Mouse (Mus musculus): ENCODE data around the gene Eef2kmt. TPM values are rescaled to one million over a fixed set of nuclear protein-coding genes. Genes with fewer than 3 reads are reported as not detected.
"Not testable (repeated sequence)": the region's sequence is repeated elsewhere in the genome, so short reads cannot be mapped to it uniquely, and the experiment has no call there.

Gene Eef2kmt
- polyA plus RNA-seq, 1 experiment from 2014 or later, result 13.0 TPM

DNA sequence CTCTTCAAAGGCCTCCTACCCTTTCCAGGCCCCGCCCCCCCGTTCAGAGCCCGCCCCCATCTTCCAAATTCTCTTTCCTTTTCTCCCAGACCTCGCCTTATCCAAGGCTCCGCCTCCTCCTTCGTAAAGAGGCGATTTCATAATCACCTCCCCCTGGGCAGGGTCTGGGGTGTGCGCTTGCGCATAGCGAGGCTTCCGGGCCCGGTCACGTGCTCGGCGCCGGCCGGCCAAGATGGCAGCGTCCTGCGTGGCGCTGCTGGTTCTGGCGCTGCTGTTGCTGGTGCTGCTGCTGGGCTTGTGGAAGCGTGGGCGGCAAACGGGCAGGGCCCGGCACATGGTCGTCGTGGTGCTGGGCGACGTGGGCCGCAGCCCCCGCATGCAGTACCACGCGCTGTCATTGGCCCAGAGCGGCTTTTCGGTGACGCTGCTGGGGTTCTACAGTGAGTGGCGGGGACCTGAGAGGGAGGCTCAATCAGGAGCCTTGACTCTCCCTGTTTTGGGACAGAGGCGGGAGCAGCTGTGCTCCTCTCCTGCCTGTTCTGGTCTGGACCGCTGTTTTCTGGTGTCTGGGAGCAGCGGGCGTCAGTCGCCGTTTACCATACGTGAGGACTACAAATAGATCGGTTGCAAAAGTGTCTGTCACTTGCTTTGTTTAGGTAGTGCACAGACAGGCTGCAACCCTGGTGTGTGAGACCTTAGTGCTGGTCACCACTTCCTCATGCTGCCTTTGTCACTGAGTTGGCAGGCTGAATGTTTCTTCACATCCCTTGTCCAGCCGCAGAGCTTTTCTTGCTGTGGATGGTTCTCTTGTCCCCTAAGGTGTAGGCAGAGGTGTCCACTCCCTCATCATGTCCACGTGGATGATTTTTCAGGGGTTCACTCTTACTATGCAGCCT, 22.1 kb downstream of the Eef2kmt start, which contains the start of gene Alg1:
Alg1 (plus strand) TSS at position 204 of the 896 bp plus-strand sequence.
- Histone ChIP-seq H3K9ac (ENCODE audit: low read depth, low read length) (peak within 1 kb of the TSS; percentile 87), H3K27ac (ENCODE audit: low read depth, low read length) (0 out of 2 replicates have a peak within 1 kb of the TSS, but pooled peaks have one; percentile 0), H3K4me1 (replicated peaks; ENCODE audit: control insufficient read depth, insufficient read depth, low read length) (no peaks in the 10 kb centered on the region), H3K9me3 (ENCODE audit: control insufficient read depth, low read length) (no peaks in the 10 kb centered on the region), H3K4me3 (ENCODE audit: low read depth, low read length) (peak within 1 kb of the TSS; percentile 84), H3K27me3 (ENCODE audit: control insufficient read depth, insufficient read depth, low read length) (no peaks in the 10 kb centered on the region), H3K4me2 (replicated peaks; ENCODE audit: low read depth, low read length) (peak within 1 kb of the TSS; percentile 50), H3K36me3 (ENCODE audit: control insufficient read depth, insufficient read depth, low read length) (no peaks in the 10 kb centered on the region)
- ATAC-seq (ENCODE audit: low FRiP score) (peak; percentile 97), DNase-seq (ENCODE audit: low spot score) (peak; percentile 94)
- 2% methylated on average over 47 of the region's 47 CpGs for WGBS

DNA sequence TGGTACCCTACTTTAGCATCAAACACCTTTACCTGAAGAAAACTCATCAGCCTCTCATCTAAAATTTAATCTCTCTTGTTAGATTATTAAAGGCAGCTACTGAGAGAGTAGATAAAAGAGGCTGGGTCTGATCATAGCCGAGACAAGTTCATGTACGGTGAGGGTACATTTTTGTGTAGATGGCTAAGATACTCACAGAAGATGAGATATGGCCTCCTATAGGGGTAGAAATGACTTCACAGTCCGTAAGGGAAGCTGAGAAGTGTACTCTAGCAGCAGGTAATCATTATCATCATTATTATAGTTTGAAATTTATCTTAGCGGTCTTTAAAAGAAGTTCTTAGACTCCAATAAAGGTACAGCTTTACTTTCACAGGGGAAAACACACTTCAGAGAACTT, 22.8 kb downstream of the Eef2kmt start:
- Histone ChIP-seq H3K9me3 (ENCODE audit: control insufficient read depth, low read length) (no peaks in the 10 kb centered on the region), H3K27me3 (ENCODE audit: control insufficient read depth, insufficient read depth, low read length) (no peaks in the 10 kb centered on the region), H3K4me3 (ENCODE audit: low read depth, low read length) (peak overlapping the region; percentile 84; the same call in 1 of the 2 replicates), H3K4me1 (replicated peaks; ENCODE audit: control insufficient read depth, insufficient read depth, low read length) (no peaks in the 10 kb centered on the region), H3K36me3 (ENCODE audit: control insufficient read depth, insufficient read depth, low read length) (no peaks in the 10 kb centered on the region), H3K9ac (ENCODE audit: low read depth, low read length) (no peak overlapping the region), H3K27ac (ENCODE audit: low read depth, low read length) (no peak overlapping the region), H3K4me2 (replicated peaks; ENCODE audit: low read depth, low read length) (no peak overlapping the region)
- ATAC-seq (ENCODE audit: low FRiP score) (peak; percentile 37; the same call in 1 of the 2 replicates), DNase-seq (ENCODE audit: low spot score) (no peak)
- WGBS, result 72% methylated on average over 4 of the region's 4 CpGs

- H3K27me3 ChIP-seq (ENCODE audit: control insufficient read depth, insufficient read depth, low read length); DNase-seq (ENCODE audit: low spot score); H3K4me1 ChIP-seq (replicated peaks; ENCODE audit: control insufficient read depth, insufficient read depth, low read length); H3K9me3 ChIP-seq (ENCODE audit: control insufficient read depth, low read length); H3K9ac ChIP-seq (ENCODE audit: low read depth, low read length); H3K4me2 ChIP-seq (replicated peaks; ENCODE audit: low read depth, low read length); H3K27ac ChIP-seq (ENCODE audit: low read depth, low read length); H3K36me3 ChIP-seq (ENCODE audit: control insufficient read depth, insufficient read depth, low read length); H3K4me3 ChIP-seq (ENCODE audit: low read depth, low read length); ATAC-seq (ENCODE audit: low FRiP score): not testable (repeated sequence)
- WGBS, result 79% methylated on average over 3 of the region's 3 CpGs
Measured at GRCm38 (mm10) chr16:5228103-5228502, 27.7 kb downstream of the Eef2kmt start.

DNA sequence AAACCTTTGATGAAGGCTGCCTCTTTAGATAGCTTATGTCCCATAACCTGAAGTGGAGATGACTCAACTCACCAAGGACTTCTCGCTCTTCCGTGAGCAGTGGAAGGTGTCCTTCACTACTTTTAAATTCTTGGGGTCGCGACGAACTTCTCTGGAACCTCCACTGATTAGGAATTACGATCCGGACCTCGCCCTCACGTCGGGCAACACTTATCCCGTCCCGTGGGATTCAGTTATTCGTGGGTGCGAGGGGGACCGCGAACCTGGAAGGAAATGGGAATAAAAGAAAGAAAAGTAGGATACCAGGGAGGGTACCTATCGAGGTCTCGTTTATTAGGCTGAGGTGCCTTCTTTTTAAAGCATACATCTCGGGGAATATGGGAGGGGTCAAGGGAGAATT, 28.3 kb downstream of the Eef2kmt start:
- H3K4me3 ChIP-seq (ENCODE audit: low read depth, low read length), result not testable (repeated sequence)

DNA sequence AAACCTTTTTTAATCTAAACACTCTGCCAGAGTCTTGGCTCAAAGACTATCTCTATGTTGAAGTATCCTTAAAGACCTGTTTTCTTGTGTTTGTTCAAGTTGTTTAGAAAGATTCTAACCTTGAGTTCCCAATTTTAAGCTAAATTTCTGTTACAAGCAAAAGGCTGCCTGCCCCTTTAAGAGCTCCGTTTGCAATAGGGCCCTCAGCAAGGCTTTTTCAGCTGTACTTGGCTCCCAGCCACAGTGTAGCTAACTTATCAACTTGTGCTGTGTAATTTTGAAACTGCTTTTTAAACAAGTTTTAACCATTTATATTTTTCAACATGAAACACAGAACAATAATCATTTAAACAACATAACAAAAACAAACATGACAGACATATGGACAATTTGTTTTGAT, 29.2 kb downstream of the Eef2kmt start:
- H3K9me3 ChIP-seq (ENCODE audit: control insufficient read depth, low read length); H3K27me3 ChIP-seq (ENCODE audit: control insufficient read depth, insufficient read depth, low read length); DNase-seq (ENCODE audit: low spot score); H3K4me1 ChIP-seq (replicated peaks; ENCODE audit: control insufficient read depth, insufficient read depth, low read length); H3K27ac ChIP-seq (ENCODE audit: low read depth, low read length); H3K36me3 ChIP-seq (ENCODE audit: control insufficient read depth, insufficient read depth, low read length); H3K4me3 ChIP-seq (ENCODE audit: low read depth, low read length); ATAC-seq (ENCODE audit: low FRiP score); H3K9ac ChIP-seq (ENCODE audit: low read depth, low read length); H3K4me2 ChIP-seq (replicated peaks; ENCODE audit: low read depth, low read length): not testable (repeated sequence)
- WGBS, result 15% methylated on average over 1 of the region's 1 CpGs

More for the DNA sequence above, 28.3 kb downstream of the Eef2kmt start:
- not testable (repeated sequence) for H3K27ac ChIP-seq (ENCODE audit: low read depth, low read length); H3K9me3 ChIP-seq (ENCODE audit: control insufficient read depth, low read length); H3K36me3 ChIP-seq (ENCODE audit: control insufficient read depth, insufficient read depth, low read length); H3K9ac ChIP-seq (ENCODE audit: low read depth, low read length); H3K4me2 ChIP-seq (replicated peaks; ENCODE audit: low read depth, low read length); H3K4me1 ChIP-seq (replicated peaks; ENCODE audit: control insufficient read depth, insufficient read depth, low read length); ATAC-seq (ENCODE audit: low FRiP score); DNase-seq (ENCODE audit: low spot score); H3K27me3 ChIP-seq (ENCODE audit: control insufficient read depth, insufficient read depth, low read length)
- WGBS, result 83% methylated on average over 19 of the region's 19 CpGs

DNA sequence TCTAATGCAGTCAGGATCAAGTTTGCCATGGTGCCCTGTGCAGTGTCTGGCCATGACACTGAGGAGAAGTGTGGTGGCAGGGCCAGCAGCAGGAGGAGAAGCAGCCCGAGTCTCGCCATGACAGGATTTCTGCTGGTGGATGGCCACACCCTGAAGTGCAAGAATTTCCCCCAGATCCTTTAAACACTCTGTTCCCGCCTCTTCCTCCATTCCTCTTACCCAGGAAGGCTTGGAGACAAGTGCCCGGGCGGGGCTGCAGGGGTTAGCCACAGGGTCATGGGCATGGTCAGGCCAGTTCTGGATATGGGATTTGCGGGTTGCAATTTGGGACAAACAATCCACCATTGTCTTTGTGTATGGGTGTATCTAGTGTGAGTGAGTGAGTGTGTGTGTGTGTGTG, 33.6 kb downstream of the Eef2kmt start, which contains the start of gene AU021092:
AU021092 (minus strand) TSS at position 160 of the 400 bp plus-strand sequence.
- Histone ChIP-seq H3K27me3 (ENCODE audit: control insufficient read depth, insufficient read depth, low read length) (no peaks in the 10 kb centered on the region), H3K4me2 (replicated peaks; ENCODE audit: low read depth, low read length) (no peak within 1 kb of the TSS), H3K9me3 (ENCODE audit: control insufficient read depth, low read length) (no peaks in the 10 kb centered on the region), H3K36me3 (ENCODE audit: control insufficient read depth, insufficient read depth, low read length) (no peaks in the 10 kb centered on the region), H3K4me3 (ENCODE audit: low read depth, low read length) (no peak within 1 kb of the TSS), H3K27ac (ENCODE audit: low read depth, low read length) (no peak within 1 kb of the TSS), H3K4me1 (replicated peaks; ENCODE audit: control insufficient read depth, insufficient read depth, low read length) (no peaks in the 10 kb centered on the region), H3K9ac (ENCODE audit: low read depth, low read length) (no peak within 1 kb of the TSS)
- no peak for DNase-seq (ENCODE audit: low spot score)
- no peak for ATAC-seq (ENCODE audit: low FRiP score)
- WGBS, result 73% methylated on average over 6 of the region's 6 CpGs

- Histone ChIP-seq H3K36me3 (ENCODE audit: control insufficient read depth, insufficient read depth, low read length) (no peaks in the 10 kb centered on the region), H3K27ac (ENCODE audit: low read depth, low read length) (no peak overlapping the region), H3K9ac (ENCODE audit: low read depth, low read length) (no peak overlapping the region), H3K4me3 (ENCODE audit: low read depth, low read length) (no peak overlapping the region), H3K9me3 (ENCODE audit: control insufficient read depth, low read length) (no peaks in the 10 kb centered on the region), H3K4me1 (replicated peaks; ENCODE audit: control insufficient read depth, insufficient read depth, low read length) (no peaks in the 10 kb centered on the region), H3K4me2 (replicated peaks; ENCODE audit: low read depth, low read length) (no peak overlapping the region), H3K27me3 (ENCODE audit: control insufficient read depth, insufficient read depth, low read length) (no peaks in the 10 kb centered on the region)
- WGBS, result 72% methylated on average over 4 of the region's 4 CpGs
- ATAC-seq (ENCODE audit: low FRiP score), result no peak
- no peak for DNase-seq (ENCODE audit: low spot score)
Measured at GRCm38 (mm10) chr16:5221403-5221802, 34.4 kb downstream of the Eef2kmt start.

- H3K4me2 ChIP-seq (replicated peaks; ENCODE audit: low read depth, low read length), result no peak overlapping the region
- no peak overlapping the region for H3K9ac ChIP-seq (ENCODE audit: low read depth, low read length)
- H3K36me3 ChIP-seq (ENCODE audit: control insufficient read depth, insufficient read depth, low read length), result no peaks in the 10 kb centered on the region
- no peaks in the 10 kb centered on the region for H3K4me1 ChIP-seq (replicated peaks; ENCODE audit: control insufficient read depth, insufficient read depth, low read length)
- no peak overlapping the region for H3K4me3 ChIP-seq (ENCODE audit: low read depth, low read length)
- 72% methylated on average over 5 of the region's 5 CpGs for WGBS
- no peak for ATAC-seq (ENCODE audit: low FRiP score)
- H3K9me3 ChIP-seq (ENCODE audit: control insufficient read depth, low read length), result no peaks in the 10 kb centered on the region
- H3K27ac ChIP-seq (ENCODE audit: low read depth, low read length), result no peak overlapping the region
- DNase-seq (ENCODE audit: low spot score), result no peak
- H3K27me3 ChIP-seq (ENCODE audit: control insufficient read depth, insufficient read depth, low read length), result no peaks in the 10 kb centered on the region
Measured at GRCm38 (mm10) chr16:5217341-5218133, 38.2 kb downstream of the Eef2kmt start.
